Mouse (Mus musculus) left cerebral cortex, adult 18-20 months (tissue): ENCODE results near the gene Rd3l. TPM values are rescaled to one million over a fixed set of nuclear protein-coding genes. Genes with fewer than 3 reads are reported as not detected.

Source experiments
- total RNA-seq, 2 experiments: library from RNA; stranded (reverse); gene quantifications; 2 replicates each; pipeline ENCODE4 v1.2.3; 2021

Gene Rd3l
- total RNA-seq, 2 experiments from 2014 or later = 0.37 TPM; not detected in 1

Other genes with a start within 250 kb of the Rd3l start
- 100 to 1,000 TPM; 794 to 814 TPM for gene Klc1, start 222.5 kb downstream of the Rd3l start, total RNA-seq
- gene Xrcc3, start 167.4 kb downstream of the Rd3l start, total RNA-seq = 1 to 10 TPM; 3.6 to 4.9 TPM
- gene Zfyve21, start 167.1 kb downstream of the Rd3l start, total RNA-seq = 10 to 100 TPM; 20.7 to 21.1 TPM
- gene Ppp1r13b, start 73.2 kb downstream of the Rd3l start, total RNA-seq = 10 to 100 TPM; 58.8 to 67.3 TPM
- gene Atp5mpl, start 14.3 kb downstream of the Rd3l start, total RNA-seq = 100 to 1,000 TPM; 353 to 384 TPM
- under 1 TPM; 0.26 to 0.33 TPM for gene Tdrd9, start 9.8 kb downstream of the Rd3l start, total RNA-seq
- 1 to 10 TPM; 4.9 to 7.1 TPM for gene Aspg, start 125.4 kb upstream of the Rd3l start, total RNA-seq
- gene Kif26a, start 164.9 kb upstream of the Rd3l start, total RNA-seq = 1 to 10 TPM; 4.2 to 4.5 TPM